Mouse (Mus musculus): ENCODE results near the gene Klhl40.

Gene Klhl40

GRCm38 (mm10) chr9:121778066-121778624 is 738 bp downstream of the Klhl40 start:
- DNase-seq (ENCODE audit: low spot score), result peak; percentile 42

GRCm38 (mm10) chr9:121784801-121785200 is 7.4 kb downstream of the Klhl40 start:
- DNase-seq (ENCODE audit: low spot score), result no peak

GRCm38 (mm10) chr9:121785261-121785660 is 7.9 kb downstream of the Klhl40 start:
- no peak for DNase-seq (ENCODE audit: low spot score)

- DNase-seq (ENCODE audit: low spot score), result no peak
Measured at GRCm38 (mm10) chr9:121786359-121786758, 9.0 kb downstream of the Klhl40 start.

- peak; percentile 78 for DNase-seq (ENCODE audit: low spot score)
Measured at GRCm38 (mm10) chr9:121791206-121791605, 13.8 kb downstream of the Klhl40 start.

GRCm38 (mm10) chr9:121791757-121792521 is 14.5 kb downstream of the Klhl40 start, which contains the start of gene Hhatl:
Gene Hhatl, minus strand, starts transcription at chr9:121792507.
- DNase-seq (ENCODE audit: low spot score), result no peak

GRCm38 (mm10) chr9:121794972-121795539 is 17.6 kb downstream of the Klhl40 start:
- no peak for DNase-seq (ENCODE audit: low spot score)

- DNase-seq (ENCODE audit: low spot score), result no peak
Measured at GRCm38 (mm10) chr9:121797722-121798121, 20.3 kb downstream of the Klhl40 start.

GRCm38 (mm10) chr9:121798887-121799520 is 21.6 kb downstream of the Klhl40 start:
- DNase-seq (ENCODE audit: low spot score), result no peak

GRCm38 (mm10) chr9:121802747-121803146 is 25.3 kb downstream of the Klhl40 start:
- no peak for DNase-seq (ENCODE audit: low spot score)

GRCm38 (mm10) chr9:121807546-121807945 is 30.1 kb downstream of the Klhl40 start:
- no peak for DNase-seq (ENCODE audit: low spot score)

GRCm38 (mm10) chr9:121807947-121808346 is 30.5 kb downstream of the Klhl40 start:
- DNase-seq (ENCODE audit: low spot score), result no peak

- no peak for DNase-seq (ENCODE audit: low spot score)
Measured at GRCm38 (mm10) chr9:121808511-121808910, 31.1 kb downstream of the Klhl40 start.

GRCm38 (mm10) chr9:121810081-121810821 is 32.8 kb downstream of the Klhl40 start:
- DNase-seq (ENCODE audit: low spot score), result peak; percentile 66

- no peak for DNase-seq (ENCODE audit: low spot score)
Measured at GRCm38 (mm10) chr9:121815183-121815582, 37.8 kb downstream of the Klhl40 start.

- no peak for DNase-seq (ENCODE audit: low spot score)
Measured at GRCm38 (mm10) chr9:121819073-121819770, 41.8 kb downstream of the Klhl40 start.

- DNase-seq (ENCODE audit: low spot score), result no peak
Measured at GRCm38 (mm10) chr9:121819771-121820471, 42.5 kb downstream of the Klhl40 start.

- DNase-seq (ENCODE audit: low spot score), result no peak
Measured at GRCm38 (mm10) chr9:121820765-121821164, 43.4 kb downstream of the Klhl40 start.

GRCm38 (mm10) chr9:121822585-121822991 is 45.2 kb downstream of the Klhl40 start:
- DNase-seq (ENCODE audit: low spot score), result no peak

- DNase-seq (ENCODE audit: low spot score), result no peak
Measured at GRCm38 (mm10) chr9:121823051-121823450, 45.6 kb downstream of the Klhl40 start.

- no peak for DNase-seq (ENCODE audit: low spot score)
Measured at GRCm38 (mm10) chr9:121823991-121824390, 46.6 kb downstream of the Klhl40 start.
